Comparison of ENCODE assay signal across 8 mouse cellular contexts in the genomic region with DNA sequence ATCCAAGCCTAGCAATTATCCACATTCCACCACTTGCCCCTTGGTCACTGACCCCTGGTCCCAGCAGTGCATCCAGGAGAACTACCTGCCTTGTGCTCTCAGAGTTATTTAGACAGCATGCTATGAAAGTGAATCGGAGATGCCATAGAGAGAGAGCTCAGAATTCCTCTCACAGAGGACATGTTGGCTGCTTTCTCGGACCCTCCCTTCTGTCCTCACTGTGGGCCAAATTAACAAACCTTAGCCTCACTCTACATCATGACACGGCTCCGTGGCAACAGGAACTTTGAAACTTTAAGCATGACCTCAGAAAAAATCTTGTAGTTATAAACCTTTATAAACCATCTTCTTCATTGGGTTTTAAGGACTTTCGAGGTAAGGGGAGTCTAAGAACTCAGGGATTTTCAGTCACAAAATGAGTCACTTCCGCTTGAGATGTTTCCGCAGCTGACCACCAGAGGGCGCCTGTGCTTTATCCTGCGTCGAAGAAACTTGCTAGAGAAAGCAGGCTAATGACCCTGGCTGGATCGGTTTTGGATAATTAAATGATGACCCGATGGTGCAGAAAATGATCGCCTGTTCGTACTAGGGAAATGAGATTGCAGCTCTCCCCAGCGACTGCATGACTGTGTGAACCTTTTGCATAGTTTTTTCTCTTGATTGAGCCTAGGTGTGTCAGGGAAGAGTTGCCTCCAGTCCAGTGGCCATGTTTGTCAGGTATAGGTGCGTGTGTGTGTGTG.
DNase-seq lines count a peak whose midpoint lies in the region; ATAC-seq lines count a peak whose summit lies in the region.

No protein-coding gene starts in this region.

- no peaks in the 10 kb centered on the region for H3K27me3 ChIP-seq in forebrain, embryonic 12.5 days
- H3K27me3 ChIP-seq in midbrain, embryonic 11.5 days (ENCODE audit: control insufficient read depth, insufficient read depth, low read length), result no peaks in the 10 kb centered on the region

- H3K36me3 ChIP-seq in forebrain, embryonic 12.5 days (replicated peaks), result no peaks in the 10 kb centered on the region; the same call in 1 of the 2 replicates
- no peaks in the 10 kb centered on the region for H3K36me3 ChIP-seq in midbrain, embryonic 11.5 days (ENCODE audit: control insufficient read depth, insufficient read depth, low read length)

- no peak overlapping the region for H3K9ac ChIP-seq in forebrain, embryonic 12.5 days
- H3K9ac ChIP-seq in midbrain, embryonic 11.5 days (ENCODE audit: low read length), result no peak overlapping the region

- DNase-seq in heart, adult 18-20 months, result peak; percentile 19 to 72
- no peak for DNase-seq in heart, adult 11 months
- peak; percentile 10 for DNase-seq in c-Kit-positive CD71-positive TER-119-negative erythroid progenitor cells, embryonic 14.5 days (ENCODE audit: low read depth)
- DNase-seq in layer of hippocampus, postnatal 14 days (ENCODE audit: low spot score in 2 of 2), result peak; percentile 55 to 61
- DNase-seq in midbrain, embryonic 11.5 days (ENCODE audit: low spot score, missing footprints), result peak; percentile 94
- peak; percentile 84 for DNase-seq in right cerebral cortex, postnatal 4 days

- H3K4me1 ChIP-seq in forebrain, embryonic 12.5 days, result no peaks in the 10 kb centered on the region
- H3K4me1 ChIP-seq in midbrain, embryonic 11.5 days (ENCODE audit: control insufficient read depth, insufficient read depth, low read length), result no peaks in the 10 kb centered on the region

- H3K4me2 ChIP-seq in forebrain, embryonic 12.5 days, result no peak overlapping the region
- H3K4me2 ChIP-seq in midbrain, embryonic 11.5 days, result no peak overlapping the region

- H3K27ac ChIP-seq in forebrain, embryonic 12.5 days, result no peak overlapping the region
- H3K27ac ChIP-seq in midbrain, embryonic 11.5 days (ENCODE audit: low read depth, low read length), result no peak overlapping the region

- no peaks in the 10 kb centered on the region for H3K9me3 ChIP-seq in forebrain, embryonic 12.5 days
- H3K9me3 ChIP-seq in midbrain, embryonic 11.5 days (ENCODE audit: control insufficient read depth, low read length), result no peaks in the 10 kb centered on the region

- WGBS in forebrain, embryonic 12.5 days, result 31% methylated on average over 16 of the region's 16 CpGs
- whole genome bisulfite sequencing in midbrain, embryonic 11.5 days, result 34% methylated on average over 16 of the region's 16 CpGs

- ATAC-seq in forebrain, embryonic 12.5 days (ENCODE audit: low FRiP score), result peak; percentile 56; the same call in 1 of the 2 replicates
- peak; percentile 63 to 72 for ATAC-seq in hematopoietic stem cell, adult 5-6 weeks (replicated peaks in 1 of 2; ENCODE audit: insufficient read depth in 1 of 2, low FRiP score in 2 of 2, low TSS enrichment in 1 of 2, low read depth in 1 of 2, poor library complexity in 2 of 2, severe bottlenecking in 2 of 2)
- peak; percentile 49; the same call in 1 of the 2 replicates for ATAC-seq in midbrain, embryonic 11.5 days (ENCODE audit: low FRiP score)

- H3K4me3 ChIP-seq in forebrain, embryonic 12.5 days (replicated peaks), result no peak overlapping the region
- no peak overlapping the region for H3K4me3 ChIP-seq in midbrain, embryonic 11.5 days (ENCODE audit: low read depth, low read length)
